Mouse (Mus musculus) stomach, embryonic 14.5 days (tissue): ENCODE measurements around the gene Zfp592. TPM values are rescaled to one million over a fixed set of nuclear protein-coding genes. Genes with fewer than 3 reads are reported as not detected.

ENCODE experiments used
- ATAC-seq: fragments of 200-750 bp; cut with Nextera tagmentation; 2 replicates; pipeline ENCODE4 v1.8.0; 2017; ENCODE audit warnings: low read depth, moderate TSS enrichment; ENCODE audit not compliant: insufficient number of reproducible peaks, insufficient read depth, low FRiP score
- H3K27ac ChIP-seq: fragments of 300-500 bp; sonication (generic); 2 replicates; pipeline ENCODE4 v1.5.1; 2014; ENCODE audit warnings: mild to moderate bottlenecking, low read length, moderate library complexity, mixed read lengths
- H3K27me3 ChIP-seq: fragments of 300-500 bp; sonication (generic); 2 replicates; pipeline ENCODE4 v1.6.1; 2014; ENCODE audit warnings: low read length, control low read depth, mixed read lengths; ENCODE audit not compliant: control insufficient read depth, insufficient read depth
- H3K36me3 ChIP-seq: fragments of 300-500 bp; sonication (generic); 2 replicates; pipeline ENCODE4 v1.6.1; 2014; ENCODE audit warnings: mild to moderate bottlenecking, control low read depth, low read length, moderate library complexity, mixed read lengths; ENCODE audit not compliant: control insufficient read depth, insufficient read depth
- H3K4me1 ChIP-seq: fragments of 300-500 bp; sonication (generic); 2 replicates; pipeline ENCODE4 v1.6.1; 2014; ENCODE audit warnings: low read length, control low read depth, mixed read lengths; ENCODE audit not compliant: control insufficient read depth, insufficient read depth
- H3K4me2 ChIP-seq: fragments of 300-500 bp; sonication (generic); replicated peaks from 2 replicates; pipeline ENCODE4 v1.6.1; 2014; ENCODE audit warnings: low read depth, low read length, control low read depth
- H3K4me3 ChIP-seq: fragments of 300-500 bp; sonication (generic); 2 replicates; pipeline ENCODE4 v1.5.1; 2014; ENCODE audit warnings: low read depth, low read length, control low read depth
- H3K9ac ChIP-seq: fragments of 300-500 bp; sonication (generic); replicated peaks from 2 replicates; pipeline ENCODE4 v1.6.1; 2014; ENCODE audit warnings: low read depth, mild to moderate bottlenecking, control low read depth, low read length, moderate library complexity, mixed read lengths
- H3K9me3 ChIP-seq: fragments of 300-500 bp; sonication (generic); 2 replicates; pipeline ENCODE4 v1.6.1; 2016; ENCODE audit warnings: low read depth, low read length, control low read depth; ENCODE audit not compliant: control insufficient read depth
- WGBS: fragments of 180-500 bp; shearing (Covaris S2); extraction: QIAGEN DNeasy Blood & Tissue Kit; methylation state at CpG from one replicate; pipeline ENCODE4 v1.1.7; 2014; 5-methylcytosine and 5-hydroxymethylcytosine counted together
- polyA plus RNA-seq: library from polyadenylated mRNA; unstranded; fragments of >200 nt; fragmentation: Nextera tagmentation; extraction: Ambion mirVana; gene quantifications from 2 replicates; pipeline ENCODE4 v1.2.1, GENCODE M21; 2014

The Zfp592 gene
- polyA plus RNA-seq, 1 experiment from 2014 or later, result 15.2 TPM

DNA sequence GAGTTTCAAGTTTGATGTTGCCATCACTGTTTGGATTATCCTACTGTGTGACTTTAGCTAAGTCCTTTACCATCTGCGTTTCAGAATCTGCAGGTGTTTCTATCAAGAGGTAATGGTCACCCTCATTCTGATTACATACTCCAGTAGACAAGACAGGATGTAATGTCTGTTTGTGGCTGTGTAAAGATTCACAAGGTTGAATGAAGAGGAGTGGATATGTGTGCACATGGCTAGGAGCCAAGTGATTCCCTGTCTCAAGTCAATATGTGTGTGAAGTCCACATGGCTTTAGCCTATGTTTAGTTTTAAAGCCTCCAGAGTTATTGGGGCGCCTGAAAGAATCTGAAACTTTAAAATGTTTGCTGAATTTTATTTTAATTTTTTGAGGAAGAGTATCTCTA, 6.1 kb downstream of the Zfp592 start:
- Histone ChIP-seq H3K27ac (no peak overlapping the region), H3K27me3 (no peaks in the 10 kb centered on the region), H3K36me3 (no peaks in the 10 kb centered on the region), H3K4me2 (no peak overlapping the region), H3K4me3 (no peak overlapping the region), H3K4me1 (peaks cover 17% of the 10 kb centered on the region; the same call in 1 of the 2 replicates), H3K9ac (no peak overlapping the region), H3K9me3 (no peaks in the 10 kb centered on the region)
- WGBS, result 85% methylated on average over 2 of the region's 2 CpGs
- no peak for ATAC-seq

DNA sequence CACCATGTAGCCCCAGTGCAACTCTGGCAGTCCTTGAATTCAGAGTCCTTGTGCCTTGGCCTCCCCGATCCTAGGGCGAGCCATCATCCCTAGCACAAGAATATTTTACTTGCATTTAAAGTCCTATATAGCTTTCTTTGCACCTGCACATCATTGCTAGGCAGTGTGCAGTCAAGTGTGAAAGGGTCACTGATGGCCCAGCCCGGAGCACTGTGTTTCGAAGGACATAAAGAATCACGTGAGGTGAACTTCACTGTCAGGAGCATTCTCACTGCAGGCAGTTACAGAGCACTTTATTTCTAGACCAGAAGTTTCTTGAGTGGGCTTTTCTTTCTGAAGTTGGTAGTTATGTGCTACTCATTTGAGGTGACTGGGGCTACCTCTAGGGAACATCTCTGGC, 8.4 kb downstream of the Zfp592 start:
- H3K4me3 ChIP-seq, result no peak overlapping the region
- no peak overlapping the region for H3K27ac ChIP-seq
- no peak overlapping the region for H3K4me2 ChIP-seq
- H3K4me1 ChIP-seq, result 0 out of 2 replicates have a peak, but pooled peaks cover 10% of the 10 kb centered on the region
- H3K27me3 ChIP-seq, result no peaks in the 10 kb centered on the region
- no peaks in the 10 kb centered on the region for H3K36me3 ChIP-seq
- H3K9me3 ChIP-seq, result no peaks in the 10 kb centered on the region
- H3K9ac ChIP-seq, result no peak overlapping the region
- WGBS, result 91% methylated on average over 5 of the region's 5 CpGs
- ATAC-seq, result no peak

DNA sequence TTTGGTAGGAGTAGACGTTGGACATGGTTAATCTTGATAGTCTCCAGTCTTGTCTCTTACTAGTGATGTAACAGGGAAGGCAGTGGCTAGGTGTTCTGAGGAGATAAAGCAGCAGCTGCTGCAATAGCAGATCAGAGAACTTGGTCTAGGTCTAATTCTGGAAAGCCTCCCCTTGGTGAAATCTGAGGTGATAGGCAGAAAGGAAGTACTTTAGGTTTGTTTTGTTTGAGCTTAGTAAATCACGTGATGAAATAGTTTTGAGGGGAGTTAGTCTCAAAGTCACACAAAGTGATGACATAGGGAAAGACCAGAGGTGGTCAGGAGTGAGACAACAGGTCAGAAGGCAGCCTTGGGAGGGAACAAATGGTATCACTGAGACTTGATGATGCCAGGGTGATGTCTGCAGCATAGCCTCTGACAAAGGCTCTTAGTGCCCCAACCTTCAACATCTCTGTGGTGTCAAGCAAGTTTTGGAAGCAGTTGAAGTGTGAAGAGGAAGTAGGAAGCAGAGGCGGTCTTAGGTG, 11.1 kb downstream of the Zfp592 start:
- Histone ChIP-seq H3K9ac (no peak overlapping the region), H3K27ac (no peak overlapping the region), H3K27me3 (no peaks in the 10 kb centered on the region), H3K4me3 (no peak overlapping the region), H3K9me3 (no peaks in the 10 kb centered on the region), H3K4me2 (no peak overlapping the region), H3K4me1 (0 out of 2 replicates have a peak, but pooled peaks cover 4% of the 10 kb centered on the region), H3K36me3 (no peaks in the 10 kb centered on the region)
- 57% methylated on average over 3 of the region's 3 CpGs for WGBS
- no peak for ATAC-seq

DNA sequence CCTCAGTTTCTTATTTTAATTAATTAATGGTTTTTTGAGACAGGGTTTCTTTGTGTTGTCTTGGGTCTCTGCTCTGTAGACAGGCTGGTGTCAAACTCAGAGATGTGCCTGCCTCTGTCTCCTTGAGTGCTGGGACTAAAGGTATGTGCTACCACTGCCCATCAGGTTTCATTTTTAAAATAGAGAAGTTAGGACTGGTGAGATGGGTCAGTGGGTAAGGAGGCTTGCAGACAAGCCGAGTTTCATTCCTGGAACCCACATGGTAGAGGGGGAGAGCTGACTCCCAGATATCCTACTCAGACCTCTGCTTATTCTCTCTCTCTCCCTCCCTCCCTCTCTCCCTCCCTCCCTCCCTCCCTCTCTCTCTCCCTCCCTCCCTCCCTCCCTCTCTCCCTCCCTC, 12.5 kb downstream of the Zfp592 start:
- Histone ChIP-seq H3K9ac (no peak overlapping the region), H3K27me3 (no peaks in the 10 kb centered on the region), H3K4me3 (no peak overlapping the region), H3K27ac (no peak overlapping the region), H3K4me1 (0 out of 2 replicates have a peak, but pooled peaks cover 4% of the 10 kb centered on the region), H3K36me3 (no peaks in the 10 kb centered on the region), H3K9me3 (no peaks in the 10 kb centered on the region), H3K4me2 (no peak overlapping the region)
- ATAC-seq, result no peak
- WGBS, result 79% methylated on average over 1 of the region's 1 CpGs

DNA sequence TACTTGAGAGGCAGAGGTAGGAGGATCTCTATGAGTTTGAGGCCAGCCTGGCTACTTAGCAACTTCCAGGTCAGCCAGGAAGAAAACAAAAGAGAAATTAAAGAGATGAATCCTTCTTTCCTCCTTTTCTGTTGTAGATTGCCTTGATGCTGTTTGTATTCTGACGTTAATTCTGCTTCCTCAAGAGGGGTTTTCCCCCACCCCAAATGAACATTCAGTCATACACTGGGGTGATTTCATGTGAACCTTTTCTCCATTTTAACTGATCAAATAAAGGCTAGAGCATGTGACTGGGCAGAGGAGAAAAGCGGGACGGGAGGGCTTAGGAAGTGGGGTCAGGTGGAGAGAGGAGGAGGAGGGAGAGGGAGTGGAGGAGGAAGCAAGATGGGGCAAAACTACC, 14.8 kb downstream of the Zfp592 start:
- no peak overlapping the region for H3K4me3 ChIP-seq
- no peak for ATAC-seq
- 76% methylated on average over 3 of the region's 3 CpGs for WGBS

DNA sequence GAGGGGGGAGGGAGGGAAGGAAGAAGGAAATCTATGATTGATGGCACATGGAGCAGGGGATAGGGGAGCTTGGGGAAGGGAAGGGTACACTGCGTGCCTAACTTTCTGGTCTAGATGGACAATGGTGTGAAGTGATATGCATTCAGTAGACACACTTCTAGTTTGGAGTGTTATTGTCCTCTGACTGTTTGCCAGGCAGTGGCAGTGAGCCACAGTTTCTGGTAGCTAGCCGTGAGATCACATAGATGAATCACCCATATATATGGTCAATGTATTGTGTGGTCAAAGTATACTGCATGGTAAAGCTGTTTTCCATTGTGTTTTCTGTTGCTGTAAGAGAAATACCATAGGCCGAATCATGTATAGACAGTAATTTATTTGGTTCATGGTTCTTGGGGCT, 18.1 kb downstream of the Zfp592 start:
- ATAC-seq, result no peak
- no peak overlapping the region for H3K4me2 ChIP-seq
- H3K9ac ChIP-seq, result no peak overlapping the region
- WGBS, result over 99% methylated on average over 3 of the region's 3 CpGs
- H3K4me1 ChIP-seq, result no peaks in the 10 kb centered on the region
- H3K36me3 ChIP-seq, result peaks cover 3% of the 10 kb centered on the region; the same call in 1 of the 2 replicates
- H3K27ac ChIP-seq, result no peak overlapping the region
- no peaks in the 10 kb centered on the region for H3K9me3 ChIP-seq
- no peaks in the 10 kb centered on the region for H3K27me3 ChIP-seq
- no peak overlapping the region for H3K4me3 ChIP-seq

More for the DNA sequence above, 14.8 kb downstream of the Zfp592 start:
- Histone ChIP-seq H3K4me2 (no peak overlapping the region), H3K4me1 (0 out of 2 replicates have a peak, but pooled peaks cover 4% of the 10 kb centered on the region), H3K9ac (no peak overlapping the region), H3K36me3 (peaks cover 3% of the 10 kb centered on the region; the same call in 1 of the 2 replicates), H3K27me3 (no peaks in the 10 kb centered on the region), H3K9me3 (no peaks in the 10 kb centered on the region), H3K27ac (no peak overlapping the region)

DNA sequence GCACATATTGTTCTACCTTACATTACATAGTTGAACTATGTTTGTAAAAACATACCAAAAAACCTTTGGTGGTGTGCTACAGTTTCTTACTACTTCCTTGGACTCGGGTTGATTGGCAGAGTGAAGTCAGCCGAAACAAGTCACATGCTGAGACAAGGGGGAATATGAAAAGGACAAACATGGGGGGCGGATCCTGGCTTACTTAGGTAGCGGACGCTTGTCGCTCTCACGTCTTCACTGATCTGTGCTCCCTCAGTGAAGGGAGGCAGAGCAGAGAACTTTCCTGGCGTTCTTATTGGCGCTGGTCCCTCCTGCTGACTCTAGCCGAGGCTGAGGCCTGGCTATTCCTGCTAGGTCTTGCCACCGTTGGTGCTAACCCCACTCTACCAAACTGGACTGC, 26.8 kb downstream of the Zfp592 start:
- WGBS, result 82% methylated on average over 11 of the region's 11 CpGs
- no peak overlapping the region for H3K9ac ChIP-seq
- ATAC-seq, result no peak
- H3K27me3 ChIP-seq, result no peaks in the 10 kb centered on the region
- H3K4me2 ChIP-seq, result no peak overlapping the region
- H3K4me1 ChIP-seq, result no peaks in the 10 kb centered on the region
- peaks cover 33% of the 10 kb centered on the region for H3K36me3 ChIP-seq
- H3K27ac ChIP-seq, result no peak overlapping the region
- H3K4me3 ChIP-seq, result no peak overlapping the region
- no peaks in the 10 kb centered on the region for H3K9me3 ChIP-seq

DNA sequence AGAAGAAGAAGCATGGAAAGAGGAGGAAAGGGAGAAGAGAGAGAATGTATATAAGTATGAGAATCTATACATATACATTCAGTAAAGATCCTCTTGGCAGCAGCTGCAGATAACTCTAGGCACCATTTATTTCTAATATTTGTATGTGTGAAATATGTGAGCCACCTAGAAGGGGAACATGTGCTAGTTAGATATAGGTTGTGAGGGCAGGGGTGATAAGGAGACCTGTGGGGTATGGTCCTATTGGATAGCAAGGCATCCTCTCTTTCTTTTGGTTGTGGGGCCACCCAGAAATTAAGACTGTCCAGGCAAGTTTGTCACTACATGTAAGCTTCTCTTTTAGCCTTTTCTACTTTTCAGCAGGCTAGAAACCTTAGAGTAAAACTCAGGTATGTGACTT, 29.2 kb downstream of the Zfp592 start:
- Histone ChIP-seq H3K9ac (no peak overlapping the region), H3K4me3 (no peak overlapping the region), H3K4me1 (no peaks in the 10 kb centered on the region), H3K9me3 (no peaks in the 10 kb centered on the region), H3K4me2 (no peak overlapping the region), H3K36me3 (peaks cover 40% of the 10 kb centered on the region), H3K27ac (no peak overlapping the region), H3K27me3 (no peaks in the 10 kb centered on the region)
- no peak for ATAC-seq

DNA sequence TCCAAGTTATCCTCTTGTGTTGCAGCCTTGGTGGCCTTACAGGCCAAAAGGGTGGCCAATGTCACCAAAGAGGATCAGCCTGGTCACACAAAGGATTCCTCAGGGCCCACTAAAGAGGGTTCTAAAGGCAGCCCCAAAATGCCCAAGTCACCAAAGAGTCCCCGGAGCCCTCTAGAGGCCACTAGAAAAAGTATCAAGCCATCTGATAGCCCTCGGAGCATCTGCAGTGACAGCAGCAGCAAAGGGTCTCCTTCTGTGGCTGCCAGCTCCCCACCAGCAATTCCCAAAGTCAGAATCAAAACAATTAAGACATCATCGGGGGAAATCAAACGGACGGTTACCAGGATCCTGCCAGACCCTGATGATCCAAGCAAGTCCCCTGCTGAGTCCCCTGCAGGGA, 30.6 kb downstream of the Zfp592 start:
- no peak for ATAC-seq
- H3K36me3 ChIP-seq, result peaks cover 45% of the 10 kb centered on the region

More for the DNA sequence above, 30.6 kb downstream of the Zfp592 start:
- Histone ChIP-seq H3K4me3 (no peak overlapping the region), H3K4me1 (no peaks in the 10 kb centered on the region), H3K27me3 (no peaks in the 10 kb centered on the region), H3K4me2 (no peak overlapping the region), H3K9ac (no peak overlapping the region), H3K27ac (no peak overlapping the region), H3K9me3 (no peaks in the 10 kb centered on the region)
- WGBS, result 77% methylated on average over 5 of the region's 5 CpGs
